Mouse (Mus musculus) CH12.LX (cell line): Measurements from ENCODE around the gene Map1a.

Experiments
- CTCF ChIP-seq, 2 experiments: IDR thresholded peaks in 1 of 2; conservative IDR thresholded peaks in 1 of 2; 2 replicates each; pipeline ENCODE4 v1.5.1; 2011 to 2012; ENCODE audit warnings: low read depth in 2 of 2, low read length in 2 of 2, improper control_type of control experiment in 1 of 2, inconsistent platforms in 1 of 2, mild to moderate bottlenecking in 1 of 2, moderate library complexity in 1 of 2
- EP300 ChIP-seq: IDR thresholded peaks from 2 replicates; pipeline ENCODE4 v1.6.1; 2011; ENCODE audit warnings: low read length, improper control_type of control experiment
- HCFC1 ChIP-seq: IDR thresholded peaks from 2 replicates; pipeline ENCODE4 v1.6.1; 2012; ENCODE audit warnings: low read depth, mild to moderate bottlenecking, inconsistent platforms, low read length, improper control_type of control experiment
- POLR2A ChIP-seq: IDR thresholded peaks from 2 replicates; pipeline ENCODE4 v1.6.1; 2011; ENCODE audit warnings: low read depth, mild to moderate bottlenecking, improper control_type of control experiment, low read length
- ZNF384 ChIP-seq: IDR thresholded peaks from 2 replicates; pipeline ENCODE4 v1.6.1; 2012; ENCODE audit warnings: low read depth, low read length, improper control_type of control experiment, inconsistent platforms

DNA sequence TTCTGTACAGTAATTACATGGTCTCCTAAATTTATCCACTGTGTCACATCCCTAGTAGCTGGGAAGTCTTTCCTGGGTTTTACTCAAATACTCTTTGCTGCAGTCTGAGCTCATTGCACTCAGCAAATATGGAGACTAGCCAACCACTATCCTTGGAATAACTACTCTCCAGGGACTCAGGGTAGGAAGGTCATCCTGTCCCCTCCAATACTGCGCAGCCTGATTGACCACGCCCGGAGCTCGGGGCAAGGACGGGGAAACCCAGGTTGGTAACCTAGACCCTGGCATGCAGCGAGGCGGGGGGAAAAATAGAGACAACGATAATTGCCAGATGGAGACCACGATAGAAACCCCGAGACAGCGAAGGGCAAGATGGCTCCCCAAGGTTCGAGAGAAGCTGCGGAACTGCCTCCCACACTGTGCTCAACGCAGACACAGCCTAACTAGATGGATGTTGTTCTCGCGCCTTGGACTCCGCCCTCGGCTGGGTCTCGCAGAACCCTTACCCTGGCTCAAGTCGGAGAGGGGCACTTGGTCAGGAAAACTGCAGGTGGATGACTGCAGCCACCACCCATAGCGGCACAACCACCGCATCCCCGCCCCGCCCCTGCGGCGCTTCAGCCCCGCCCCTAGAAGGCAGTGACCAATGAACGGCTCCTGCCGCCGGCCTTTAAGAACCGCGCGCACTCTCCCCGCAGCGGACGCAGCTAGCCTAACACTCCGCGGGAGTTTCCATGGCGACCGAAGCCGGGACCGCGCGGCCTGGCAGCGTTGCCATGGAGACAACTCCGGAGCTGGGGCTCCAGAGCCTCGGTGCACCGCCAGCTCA lies at the start of gene Map1a:
- TF ChIP-seq CTCF (conservative IDR thresholded peaks at IDR 0.05 in 1 of 2, IDR thresholded peaks at IDR 0.05 in 1 of 2; ENCODE audit: low read depth in 2 of 2, low read length in 2 of 2) = no peak
- no peak for TF ChIP-seq EP300
- peak; percentile 53; the same call in 1 of the 2 replicates for TF ChIP-seq POLR2A
- no peak for TF ChIP-seq ZNF384
- TF ChIP-seq HCFC1 = no peak
